Mouse (Mus musculus) gastrocnemius, postnatal 10 days (tissue): ENCODE data around the gene Vma21-ps. TPM values are rescaled to one million over a fixed set of nuclear protein-coding genes. Genes with fewer than 3 reads are reported as not detected.
"Not testable (repeated sequence)": the region's sequence is repeated elsewhere in the genome, so short reads cannot be mapped to it uniquely, and the experiment has no call there.

Source experiments
- DNase-seq: peaks from one replicate; pipeline ENCODE4 v3.0.0; 2021; ENCODE audit warnings: mixed read lengths
- long read RNA-seq, 2 experiments: library from polyadenylated mRNA; stranded (forward); transcript quantifications; one replicate each; pipeline ENCODE4 v2.0.0; 2021
- total RNA-seq, 2 experiments: library from RNA; stranded (reverse); gene quantifications; 2 replicates each; pipeline ENCODE4 v1.2.3; 2021

The Vma21-ps gene
- total RNA-seq = not detected
- long read RNA-seq, experiment 1 = 0 reads
- long read RNA-seq, experiment 2 = 0 reads

- DNase-seq = not testable (repeated sequence)
Observed at GRCm38 (mm10) chr4:52497144-52497543, at the start of gene Vma21-ps. TSS of gene Vma21-ps (minus strand) at chr4:52497244.

DNA sequence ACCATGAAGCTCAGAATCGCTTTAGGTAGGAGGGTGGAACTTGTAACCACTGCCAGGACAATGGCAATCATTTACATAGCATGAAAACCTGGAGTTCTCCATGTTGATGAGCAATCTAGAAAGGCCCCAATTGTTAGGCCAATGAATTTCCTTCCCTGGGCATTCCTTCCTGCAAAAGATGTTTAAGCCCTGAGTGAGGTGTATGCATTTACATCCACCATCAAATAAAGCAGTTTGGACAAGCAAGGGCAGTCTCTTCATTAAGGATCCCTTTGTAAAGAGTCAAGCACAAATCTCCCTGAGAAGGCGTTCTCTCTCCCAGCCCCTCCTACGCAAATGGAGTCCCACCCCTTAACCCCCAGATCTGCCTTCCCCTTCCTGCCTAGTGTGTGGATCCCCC, 46.0 kb upstream of the Vma21-ps start:
- no peak for DNase-seq

DNA sequence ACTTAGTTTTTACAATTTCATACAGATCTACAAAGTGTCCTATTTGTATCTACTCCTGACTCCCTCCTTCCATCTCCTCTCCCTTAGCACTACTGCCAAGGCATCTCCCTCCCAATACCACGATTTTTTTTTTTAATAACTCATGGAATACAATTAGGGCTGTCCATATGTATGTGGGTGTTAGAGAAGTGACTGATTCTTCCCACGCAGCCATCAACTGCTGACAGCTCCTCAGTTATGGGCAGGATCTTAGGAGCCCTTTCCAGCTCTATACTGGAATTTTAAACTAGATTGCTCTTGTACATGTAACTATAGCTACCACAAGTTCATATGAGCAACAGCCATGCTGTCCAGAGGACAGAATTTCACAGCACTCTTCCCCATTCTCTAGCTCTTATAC, 33.6 kb upstream of the Vma21-ps start:
- DNase-seq = no peak

DNA sequence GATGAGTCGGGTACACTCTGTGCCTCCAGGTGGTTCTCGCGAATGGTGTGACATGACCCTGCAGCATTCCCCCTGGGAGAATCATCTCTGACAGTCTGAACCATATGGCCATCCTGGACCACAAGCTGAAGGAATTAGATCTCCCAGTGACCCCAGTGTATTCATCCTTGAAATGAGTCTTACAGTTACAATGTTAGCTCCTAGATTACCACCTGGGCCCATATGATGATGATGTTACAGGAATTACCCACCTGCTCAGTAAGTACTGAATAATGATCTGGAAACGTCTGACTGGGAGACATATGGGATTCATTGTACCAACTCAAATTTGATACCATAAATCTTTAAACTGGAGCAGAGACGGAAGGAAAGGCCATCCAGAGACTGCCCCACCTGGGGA, 29.4 kb upstream of the Vma21-ps start:
- DNase-seq = no peak

GRCm38 (mm10) chr4:52519301-52519700, 22.3 kb upstream of the Vma21-ps start:
- DNase-seq = no peak

- no peak for DNase-seq
Observed at GRCm38 (mm10) chr4:52517580-52517979, 20.5 kb upstream of the Vma21-ps start.

GRCm38 (mm10) chr4:52487486-52487885, 9.6 kb downstream of the Vma21-ps start:
- no peak for DNase-seq

DNA sequence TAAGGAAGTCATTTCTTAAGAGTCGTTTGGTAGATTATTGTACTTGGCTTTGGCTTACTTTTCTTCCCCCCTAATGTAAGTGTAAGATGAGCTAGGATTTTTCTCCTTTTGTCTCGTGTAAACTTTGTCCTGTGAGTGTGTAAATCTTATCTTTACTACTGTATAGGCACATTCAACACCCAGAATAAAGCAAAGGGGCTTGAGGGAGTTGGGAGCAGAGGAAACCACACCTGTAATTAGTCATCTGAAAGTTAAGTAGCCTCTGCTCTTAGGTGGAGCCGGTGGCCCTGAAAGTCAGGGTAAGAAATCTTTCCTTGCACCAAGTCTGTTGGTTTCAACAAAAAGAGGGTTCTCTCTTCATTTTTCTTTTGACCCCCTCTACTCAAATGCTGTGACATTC, 23.6 kb downstream of the Vma21-ps start:
- no peak for DNase-seq

- DNase-seq = no peak
Observed at GRCm38 (mm10) chr4:52461321-52461720, 35.7 kb downstream of the Vma21-ps start.

DNA sequence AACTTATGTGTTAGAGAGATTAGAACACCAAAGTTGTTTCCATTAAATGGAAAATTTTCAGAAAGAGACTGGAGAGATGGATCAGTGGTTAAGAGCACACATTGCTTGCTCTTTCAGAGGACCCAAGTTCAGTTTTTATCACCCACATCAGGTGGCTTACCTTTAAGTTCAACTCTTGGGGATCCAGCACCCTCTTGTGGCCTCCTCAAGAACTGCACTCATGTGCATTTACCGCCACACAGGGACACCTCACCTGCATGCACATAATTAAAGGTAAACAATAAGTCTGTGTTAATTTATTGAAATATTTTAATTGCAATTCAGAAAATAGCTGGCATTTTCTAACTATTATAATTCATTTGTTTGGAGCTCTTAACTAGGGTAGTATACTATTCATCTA, 37.3 kb downstream of the Vma21-ps start:
- no peak for DNase-seq

Other genes starting within 250 kb of the Vma21-ps start
- 10 to 100 TPM; 10.6 to 12.2 TPM for gene Smc2, start 58.0 kb downstream of the Vma21-ps start, total RNA-seq
- not detected for gene Toporsl, start 99.0 kb upstream of the Vma21-ps start, total RNA-seq